ENCODE assay signal across 8 mouse cellular contexts in the genomic region with DNA sequence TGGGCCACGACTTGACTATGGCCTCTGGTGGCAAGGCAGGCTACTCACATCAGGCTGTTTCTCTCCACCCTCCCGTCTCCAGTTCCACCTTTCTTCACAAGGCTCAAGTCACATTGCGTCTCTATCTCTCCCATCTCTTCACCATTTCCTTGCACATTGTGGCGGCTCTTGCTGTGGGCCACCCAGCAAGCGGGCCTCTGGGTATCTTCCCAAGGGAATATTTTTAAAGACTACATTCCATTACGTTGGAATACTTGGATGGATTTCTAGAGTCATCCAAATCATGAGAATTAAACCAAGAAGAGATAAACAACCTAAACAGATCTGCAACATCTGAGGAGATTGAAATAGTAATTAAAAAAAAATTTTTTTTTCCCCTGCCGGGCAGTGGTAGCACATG. TPM values are rescaled to one million over a fixed set of nuclear protein-coding genes. Genes with fewer than 3 reads are reported as not detected.
A peak's percentile ranks its signal among the peaks of the same experiment; 100 is the strongest.
DNase-seq lines count a peak whose midpoint lies in the region; ATAC-seq and TF ChIP-seq lines count a peak whose summit lies in the region.

A gene (minus strand): TSS at position 101 of the 400 bp plus-strand sequence.

- H3K9me3 ChIP-seq in kidney, embryonic 15.5 days (replicated peaks), result no peaks in the 10 kb centered on the region
- H3K9me3 ChIP-seq in forebrain, postnatal 0 days (ENCODE audit: low read length), result no peaks in the 10 kb centered on the region
- H3K9me3 ChIP-seq in limb, embryonic 10.5 days (replicated peaks), result no peaks in the 10 kb centered on the region
- no peaks in the 10 kb centered on the region for H3K9me3 ChIP-seq in stomach, embryonic 15.5 days

- H3K4me1 ChIP-seq in kidney, embryonic 15.5 days, result peaks cover 11% of the 10 kb centered on the region; the same call in 1 of the 2 replicates
- no peaks in the 10 kb centered on the region for H3K4me1 ChIP-seq in forebrain, postnatal 0 days (ENCODE audit: insufficient read depth)
- H3K4me1 ChIP-seq in limb, embryonic 10.5 days, result no peaks in the 10 kb centered on the region; the same call in 1 of the 2 replicates
- H3K4me1 ChIP-seq in stomach, embryonic 15.5 days, result no peaks in the 10 kb centered on the region

- no peak for DNase-seq in kidney, postnatal 4 days
- no peak for DNase-seq in adrenal gland, postnatal 10 days
- no peak for DNase-seq in forebrain, postnatal 0 days
- no peak for DNase-seq in limb, embryonic 10.5 days (ENCODE audit: low spot score)
- DNase-seq in gastrocnemius, adult 18-20 months (ENCODE audit: low spot score), result no peak
- DNase-seq in embryo, embryonic 9.5 days (ENCODE audit: extremely low spot score), result no peak

- H3K36me3 ChIP-seq in kidney, embryonic 15.5 days, result no peaks in the 10 kb centered on the region
- no peaks in the 10 kb centered on the region for H3K36me3 ChIP-seq in forebrain, postnatal 0 days (ENCODE audit: insufficient read depth)
- H3K36me3 ChIP-seq in limb, embryonic 10.5 days, result no peaks in the 10 kb centered on the region
- no peaks in the 10 kb centered on the region for H3K36me3 ChIP-seq in stomach, embryonic 15.5 days

- ATAC-seq in kidney, embryonic 15.5 days (replicated peaks; ENCODE audit: low FRiP score), result no peak
- ATAC-seq in forebrain, postnatal 0 days, result no peak
- ATAC-seq in stomach, embryonic 15.5 days (ENCODE audit: insufficient read depth, low FRiP score, low read depth), result no peak

- TF ChIP-seq CTCF in forebrain, postnatal 0 days (IDR thresholded peaks at IDR 0.05; ENCODE audit: low read depth), result no peak

- H3K27me3 ChIP-seq in kidney, embryonic 15.5 days, result no peaks in the 10 kb centered on the region
- no peaks in the 10 kb centered on the region for H3K27me3 ChIP-seq in forebrain, postnatal 0 days (ENCODE audit: insufficient read depth, low read length)
- H3K27me3 ChIP-seq in limb, embryonic 10.5 days (ENCODE audit: low read depth, poor library complexity, severe bottlenecking), result no peaks in the 10 kb centered on the region
- H3K27me3 ChIP-seq in stomach, embryonic 15.5 days (replicated peaks), result no peaks in the 10 kb centered on the region

- no peak within 1 kb of the TSS for H3K9ac ChIP-seq in kidney, embryonic 15.5 days
- H3K9ac ChIP-seq in forebrain, postnatal 0 days, result no peak within 1 kb of the TSS
- no peak within 1 kb of the TSS for H3K9ac ChIP-seq in stomach, embryonic 15.5 days

- 78% methylated on average over 7 of the region's 7 CpGs for WGBS in kidney, embryonic 15.5 days
- WGBS in forebrain, postnatal 0 days, result 90% methylated on average over 7 of the region's 7 CpGs
- 88% methylated on average over 7 of the region's 7 CpGs for WGBS in limb, embryonic 10.5 days
- 78% methylated on average over 7 of the region's 7 CpGs for WGBS in stomach, embryonic 15.5 days

- no peak within 1 kb of the TSS for H3K4me3 ChIP-seq in kidney, embryonic 15.5 days (replicated peaks)
- no peak within 1 kb of the TSS for H3K4me3 ChIP-seq in forebrain, postnatal 0 days (ENCODE audit: low read depth, low read length)
- no peak within 1 kb of the TSS for H3K4me3 ChIP-seq in limb, embryonic 10.5 days
- no peak within 1 kb of the TSS for H3K4me3 ChIP-seq in stomach, embryonic 15.5 days (replicated peaks)

- H3K4me2 ChIP-seq in kidney, embryonic 15.5 days, result no peak within 1 kb of the TSS
- no peak within 1 kb of the TSS for H3K4me2 ChIP-seq in forebrain, postnatal 0 days (ENCODE audit: low read depth)
- H3K4me2 ChIP-seq in stomach, embryonic 15.5 days, result no peak within 1 kb of the TSS

- peak within 1 kb of the TSS; percentile 80 for H3K27ac ChIP-seq in kidney, embryonic 15.5 days
- no peak within 1 kb of the TSS for H3K27ac ChIP-seq in forebrain, postnatal 0 days (ENCODE audit: low read depth, low read length)
- H3K27ac ChIP-seq in limb, embryonic 10.5 days, result no peak within 1 kb of the TSS; the same call in 1 of the 2 replicates
- H3K27ac ChIP-seq in stomach, embryonic 15.5 days, result no peak within 1 kb of the TSS

RNA-seq across cellular contexts. Expression of the gene that starts here (rescaled TPM):
- polyA plus RNA-seq in kidney, embryonic 15.5 days (2015; fragmentation: Nextera tagmentation; extraction: Ambion mirVana), result 93.5 and 107 TPM in 2 replicates
- total RNA-seq in adrenal gland, postnatal 10 days (2021), result 100 to 1,000 TPM in 1 of 2 experiments, 10 to 100 TPM in 1; 60.7 to 140 TPM
- 84.2 and 89.2 TPM in 2 replicates for total RNA-seq in forebrain, postnatal 0 days (2014; rRNA removed)
- 57.4 and 69.1 TPM in 2 replicates for polyA plus RNA-seq in forebrain, postnatal 0 days (2015; fragmentation: Nextera tagmentation; extraction: Ambion mirVana)
- 93.3 and 127 TPM in 2 replicates for polyA plus RNA-seq in limb, embryonic 10.5 days (2016; fragmentation: Nextera tagmentation; extraction: Ambion mirVana)
- polyA plus RNA-seq in stomach, embryonic 15.5 days (2015; fragmentation: Nextera tagmentation; extraction: Ambion mirVana), result 90.5 and 95.5 TPM in 2 replicates
- 1 to 10 TPM in 1 of 2 experiments, under 1 TPM in 1; 0.94 to 1.4 TPM for total RNA-seq in gastrocnemius, adult 18-20 months (2021)

Comparison
In these comparisons a context has a peak if more than half of its experiments do, and no peak if none do; other contexts are left out.
1. RNA of the gene that starts here (total RNA-seq): 60.7 to 140 TPM in adrenal gland, postnatal 10 days and 84.2 to 89.2 TPM in forebrain, postnatal 0 days; 0.94 to 1.4 TPM in gastrocnemius, adult 18-20 months; every median in the first group is over 10 times any median in the second.